Mouse (Mus musculus) spleen, postnatal 4 days (tissue): ENCODE measurements around the gene Parm1.

Source experiments
- DNase-seq, 2 experiments: peaks; one replicate each; pipeline ENCODE4 v3.0.0; 2022; ENCODE audit warnings: low spot score in 2 of 2

Gene Parm1

GRCm38 (mm10) chr5:91574211-91574610 is 56.8 kb downstream of the Parm1 start:
- no peak for DNase-seq

- no peak for DNase-seq
Measured at GRCm38 (mm10) chr5:91578924-91579323, 61.5 kb downstream of the Parm1 start.

GRCm38 (mm10) chr5:91581799-91582198 is 64.4 kb downstream of the Parm1 start:
- DNase-seq = no peak

- DNase-seq = no peak
Measured at GRCm38 (mm10) chr5:91586206-91586605, 68.8 kb downstream of the Parm1 start.

- no peak for DNase-seq
Measured at GRCm38 (mm10) chr5:91594083-91594482, 76.7 kb downstream of the Parm1 start.

- no peak for DNase-seq
Measured at GRCm38 (mm10) chr5:91597216-91597615, 79.8 kb downstream of the Parm1 start.

GRCm38 (mm10) chr5:91599801-91600200 is 82.4 kb downstream of the Parm1 start:
- no peak for DNase-seq

- DNase-seq = no peak
Measured at GRCm38 (mm10) chr5:91603347-91603746, 85.9 kb downstream of the Parm1 start.

- no peak for DNase-seq
Measured at GRCm38 (mm10) chr5:91603787-91604439, 86.5 kb downstream of the Parm1 start.

GRCm38 (mm10) chr5:91607234-91607633 is 89.8 kb downstream of the Parm1 start:
- no peak for DNase-seq

GRCm38 (mm10) chr5:91607841-91608240 is 90.4 kb downstream of the Parm1 start:
- DNase-seq = no peak

GRCm38 (mm10) chr5:91609041-91609440 is 91.6 kb downstream of the Parm1 start:
- DNase-seq = no peak

GRCm38 (mm10) chr5:91609511-91610300 is 92.3 kb downstream of the Parm1 start:
- DNase-seq = no peak

- no peak for DNase-seq
Measured at GRCm38 (mm10) chr5:91610499-91610898, 93.1 kb downstream of the Parm1 start.

GRCm38 (mm10) chr5:91611589-91611988 is 94.2 kb downstream of the Parm1 start:
- no peak for DNase-seq

- no peak for DNase-seq
Measured at GRCm38 (mm10) chr5:91617331-91618233, 100.2 kb downstream of the Parm1 start.

- DNase-seq = no peak
Measured at GRCm38 (mm10) chr5:91618661-91619173, 101.3 kb downstream of the Parm1 start.

GRCm38 (mm10) chr5:91621197-91621596 is 103.8 kb downstream of the Parm1 start:
- DNase-seq = no peak

GRCm38 (mm10) chr5:91626823-91627222 is 109.4 kb downstream of the Parm1 start:
- no peak for DNase-seq

- peak in 1 of 2 experiments; percentile 61 for DNase-seq
Measured at GRCm38 (mm10) chr5:91629472-91629871, 112.1 kb downstream of the Parm1 start.

GRCm38 (mm10) chr5:91651330-91651729 is 133.9 kb downstream of the Parm1 start:
- DNase-seq = no peak
